Mouse (Mus musculus) left cerebral cortex, postnatal 36 days (tissue): ENCODE data around the gene Cdt1. TPM values are rescaled to one million over a fixed set of nuclear protein-coding genes. Genes with fewer than 3 reads are reported as not detected.

ENCODE experiments used
- DNase-seq, 2 experiments: peaks; one replicate each; pipeline ENCODE4 v3.0.0; 2021 to 2022; ENCODE audit warnings: low spot score in 2 of 2, mixed read lengths in 1 of 2
- intact Hi-C: fragments of 180-260 bp; cut with DNase I; formaldehyde crosslinking; loops from one replicate; pipeline ENCODE4 v1.15.1; 2025
- microRNA-seq: library from miRNA; unstranded; fragments of <30 nt; microRNA quantifications from one replicate; pipeline ENCODE4 v1.2.0, GENCODE M21; 2022
- total RNA-seq, 2 experiments: library from RNA; stranded (reverse); gene quantifications; 2 replicates each; pipeline ENCODE4 v1.2.3; 2021

The Cdt1 gene
- total RNA-seq, 2 experiments from 2014 or later, result 1.8 to 3.5 TPM

- intact Hi-C loops, result loop anchor here (5.0 kb wide), 1 partner anchor 102 kb away; no protein-coding TSS in a partner anchor
- DNase-seq, result no peak
Observed at GRCm38 (mm10) chr8:122604640-122605039, 36.8 kb downstream of the Cdt1 start.

- DNase-seq, result no peak
- intact Hi-C loops, result loop anchor here (5.0 kb wide), 1 partner anchor 103 kb away; no protein-coding TSS in a partner anchor
Observed at GRCm38 (mm10) chr8:122605367-122605766, 37.6 kb downstream of the Cdt1 start.

DNA sequence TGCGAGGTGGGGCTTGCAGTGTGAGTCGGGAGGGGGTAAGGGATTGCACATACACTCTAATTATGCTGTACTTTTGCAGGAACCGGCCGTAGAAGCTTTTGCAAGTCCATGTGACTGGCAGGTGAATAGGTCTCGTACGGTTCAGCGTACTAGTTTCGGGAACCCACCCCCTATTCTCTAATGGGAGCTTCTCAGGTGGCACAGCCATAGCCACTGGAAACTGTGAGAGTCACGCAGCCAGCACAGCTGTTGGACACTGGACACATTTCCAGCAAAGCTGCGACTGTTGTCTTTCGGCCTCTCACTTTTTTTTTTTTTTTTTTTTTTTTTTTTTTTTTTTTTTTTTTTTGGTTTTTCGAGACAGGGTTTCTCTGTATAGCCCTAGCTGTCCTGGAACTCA is 39.0 kb downstream of the Cdt1 start:
- intact Hi-C loops, result loop anchor here (5.0 kb wide), 1 partner anchor 105 kb away; no protein-coding TSS in a partner anchor
- no peak for DNase-seq

DNA sequence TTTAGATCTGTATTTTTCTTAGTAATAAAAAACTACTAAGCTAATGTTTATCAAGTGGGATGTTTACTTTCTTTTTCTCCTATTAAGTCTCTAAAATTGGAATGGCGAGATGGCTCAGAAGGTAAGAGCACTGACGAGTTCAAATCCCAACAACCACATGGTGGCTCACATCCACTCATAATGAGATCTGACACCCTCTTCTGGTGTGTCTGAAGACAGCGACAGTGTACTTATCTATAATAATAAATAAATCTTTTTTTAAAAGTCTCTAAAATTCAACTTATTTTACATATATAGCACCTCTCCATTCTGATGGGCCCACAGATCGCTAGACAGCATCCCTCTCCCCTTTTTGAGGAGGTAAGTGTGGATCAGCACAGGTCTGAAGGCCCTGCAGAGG is 42.4 kb downstream of the Cdt1 start:
- intact Hi-C loops, result no loop called here

DNA sequence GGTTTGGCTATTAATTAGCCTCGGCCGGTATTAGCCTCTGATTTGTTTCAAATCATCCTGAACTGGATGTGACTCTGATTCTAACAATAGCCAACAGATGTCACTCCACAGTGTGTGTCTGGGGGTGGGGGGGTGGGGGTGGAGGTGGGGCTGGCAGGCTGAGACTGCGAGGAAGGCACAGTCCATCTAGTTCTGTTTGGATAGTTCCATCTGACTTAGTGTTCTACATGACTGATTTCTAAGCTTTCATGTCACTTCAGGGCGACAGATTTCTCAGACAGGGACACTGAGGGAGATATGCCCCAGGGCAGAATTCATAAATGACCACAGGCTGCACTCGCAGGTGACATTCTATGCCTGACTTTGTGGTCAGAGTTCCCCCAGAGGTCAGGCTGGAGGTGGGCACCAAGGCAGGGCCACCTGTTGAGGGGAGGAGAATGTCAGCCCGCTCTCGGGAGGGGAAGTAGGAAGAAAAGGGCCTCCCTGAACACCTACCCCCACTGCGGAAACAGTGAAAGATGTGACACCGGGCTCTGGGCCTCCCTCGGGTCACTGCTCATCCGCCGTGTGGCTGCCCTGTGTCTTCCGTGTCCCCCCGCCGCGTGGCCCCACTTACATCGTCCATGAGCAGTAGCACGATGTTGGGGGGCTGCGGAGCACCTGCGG is 42.9 kb downstream of the Cdt1 start:
- DNase-seq, result no peak
- intact Hi-C loops, result no loop called here

More for the DNA sequence above, 42.4 kb downstream of the Cdt1 start:
- no peak for DNase-seq

DNA sequence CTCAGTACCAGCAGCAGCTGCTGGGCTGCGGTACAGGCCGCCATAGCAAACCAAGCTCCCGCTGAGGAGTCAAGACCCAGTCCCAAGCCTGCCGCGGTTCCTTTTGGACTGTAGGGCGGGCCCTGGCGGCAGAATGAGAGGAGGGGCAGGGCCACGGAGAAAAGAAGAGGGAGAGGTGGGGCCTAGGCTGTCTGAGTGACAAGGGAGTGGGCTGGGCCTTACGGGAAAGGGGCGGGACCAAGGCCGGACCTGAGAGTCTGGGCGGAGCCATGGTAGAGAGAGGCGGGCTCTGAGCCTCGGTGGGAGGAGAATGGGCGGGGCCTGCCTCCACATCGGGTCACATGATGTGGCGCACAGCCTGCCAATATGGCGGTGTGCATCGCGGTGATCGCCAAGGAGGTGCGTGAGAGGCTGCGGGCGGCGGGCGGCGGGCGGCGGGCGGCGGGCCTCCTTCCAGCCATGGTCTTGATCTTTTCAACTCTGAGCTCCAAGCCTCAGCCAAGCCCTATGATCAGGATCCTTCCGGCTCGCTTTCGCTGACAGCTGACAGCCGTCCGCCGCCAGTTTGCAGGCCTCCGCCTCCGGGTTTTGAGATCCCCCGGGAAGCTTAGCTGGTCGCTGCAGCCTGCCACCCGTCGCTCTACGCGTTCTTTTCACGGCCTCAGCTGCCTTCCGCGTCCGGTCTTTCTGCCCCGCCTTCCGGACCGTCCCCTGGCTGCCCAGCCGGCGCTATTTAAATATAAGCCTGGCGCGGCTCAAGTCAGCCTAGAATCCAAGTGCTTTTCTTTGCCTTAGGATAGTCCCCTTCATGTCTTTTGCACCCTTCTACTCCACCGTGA is 43.7 kb downstream of the Cdt1 start, which contains the start of the genes Galns and Trappc2l:
TSS of gene Galns (minus strand) at position 169 of the 839 bp plus-strand sequence.
TSS of gene Trappc2l (plus strand) at position 346 of the 839 bp plus-strand sequence.
- DNase-seq, result peak; percentile 91 to 92
- intact Hi-C loops, result no loop called here

GRCm38 (mm10) chr8:122616181-122616905 is 48.5 kb downstream of the Cdt1 start:
- DNase-seq, result no peak
- intact Hi-C loops, result no loop called here

GRCm38 (mm10) chr8:122617947-122618546 is 50.2 kb downstream of the Cdt1 start:
- DNase-seq, result peak; percentile 41 to 64
- intact Hi-C loops, result loop anchor here (1.0 kb wide), 1 partner anchor 212 kb away; no protein-coding TSS in a partner anchor

DNA sequence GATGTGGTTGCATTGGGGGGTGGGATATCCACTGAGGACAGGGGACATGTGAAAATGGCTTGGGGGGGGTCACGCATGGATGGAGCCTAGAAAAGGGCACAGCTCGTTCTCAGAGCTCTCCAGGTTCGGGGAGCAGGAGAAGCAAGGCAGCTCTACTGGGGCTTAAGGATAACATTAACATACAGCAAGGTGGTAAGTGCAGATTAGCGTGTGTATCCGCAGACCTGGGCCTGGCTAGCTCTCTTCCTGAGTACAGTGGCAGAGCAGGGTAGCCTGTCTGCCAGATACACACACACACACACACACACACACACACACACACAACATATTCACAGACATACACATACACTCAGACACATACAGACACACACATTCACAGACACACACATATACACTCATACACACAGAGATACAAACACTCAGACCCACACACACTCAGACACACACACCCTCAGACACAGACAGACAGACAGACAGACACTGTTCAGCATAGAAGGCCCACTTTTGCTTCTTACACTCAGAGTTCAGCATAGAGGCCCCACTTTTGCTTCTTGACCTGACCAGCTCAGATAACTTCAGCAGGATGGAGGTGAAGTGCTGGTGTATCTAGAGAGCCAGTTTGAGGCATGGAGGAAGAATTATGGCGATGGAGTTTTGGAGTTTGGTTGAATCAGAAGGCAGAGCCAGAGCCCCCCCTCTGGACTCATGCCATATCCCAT is 51.0 kb downstream of the Cdt1 start:
- no peak for DNase-seq
- intact Hi-C loops, result loop anchor here (1.0 kb wide), 1 partner anchor 211 kb away; no protein-coding TSS in a partner anchor

DNA sequence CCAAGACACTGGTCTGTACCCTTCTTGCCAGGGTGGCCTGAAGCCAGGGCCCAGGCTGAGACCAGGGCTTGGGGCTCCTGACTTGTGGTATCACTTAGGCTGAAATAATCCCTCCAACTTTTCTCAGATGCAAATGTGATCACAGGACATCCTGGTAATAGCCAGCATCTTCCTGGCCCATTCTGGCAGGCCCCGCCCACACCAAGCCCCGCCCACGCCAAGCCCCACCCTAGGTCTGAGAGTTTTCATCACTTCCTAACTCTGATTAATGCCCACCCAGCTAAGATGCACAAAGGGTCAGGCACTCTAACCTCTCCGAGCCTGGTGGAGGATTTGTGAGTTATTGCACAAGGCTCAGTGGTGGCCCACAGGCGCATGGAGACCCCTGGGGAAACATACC is 52.6 kb downstream of the Cdt1 start:
- no peak for DNase-seq
- intact Hi-C loops, result no loop called here

DNA sequence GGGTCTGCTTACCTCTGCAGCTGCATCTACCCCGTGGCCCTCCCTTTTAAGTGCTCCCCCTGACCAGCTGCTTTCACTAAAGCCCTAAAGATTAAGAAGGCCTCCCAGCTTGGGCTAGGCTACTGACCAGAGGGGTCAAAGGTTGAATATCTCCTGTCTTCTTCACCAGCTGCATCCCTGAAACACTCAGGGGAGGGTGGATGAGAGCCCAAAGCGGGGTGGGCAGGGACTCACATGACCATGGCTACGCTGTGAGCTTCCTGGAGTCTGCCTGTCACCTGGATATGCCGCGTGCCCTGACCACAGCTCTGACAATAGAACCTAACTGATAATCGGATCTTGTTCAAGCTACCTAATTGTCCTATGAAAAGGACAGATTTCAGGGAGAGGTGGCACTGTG is 54.9 kb downstream of the Cdt1 start, which contains the start of gene Pabpn1l:
TSS of gene Pabpn1l (minus strand) at position 13 of the 400 bp plus-strand sequence.
- no peak for DNase-seq
- intact Hi-C loops, result no loop called here

Small RNA genes within 50 kb of the gene (microRNA-seq; reads per million reads assigned to microRNA genes)
- gene Mir6396, result not detected

Other genes with a start within 250 kb of the Cdt1 start
- 1 to 10 TPM; 8.0 to 9.2 TPM for gene Trhr2, start 207.3 kb upstream of the Cdt1 start, total RNA-seq
- 10 to 100 TPM; 38.8 to 49.9 TPM for gene Zc3h18, start 191.4 kb upstream of the Cdt1 start, total RNA-seq
- gene Il17c, start 146.0 kb upstream of the Cdt1 start, total RNA-seq, result not detected
- gene Cyba, start 135.1 kb upstream of the Cdt1 start, total RNA-seq, result 1 to 10 TPM; 7.9 TPM
- 10 to 100 TPM; 20.5 to 30.8 TPM for gene Mvd, start 124.6 kb upstream of the Cdt1 start, total RNA-seq
- gene Snai3, start 107.3 kb upstream of the Cdt1 start, total RNA-seq, result under 1 TPM; 0.57 to 0.84 TPM
- gene Rnf166, start 92.0 kb upstream of the Cdt1 start, total RNA-seq, result 10 to 100 TPM; 32.2 to 38.9 TPM
- gene Ctu2, start 91.9 kb upstream of the Cdt1 start, total RNA-seq, result 10 to 100 TPM; 19.7 to 29.1 TPM
- gene Piezo1, start 16.7 kb upstream of the Cdt1 start, total RNA-seq, result 1 to 10 TPM; 6.5 to 7.6 TPM
- 10 to 100 TPM; 54.5 to 62.3 TPM for gene Aprt, start 8.9 kb downstream of the Cdt1 start, total RNA-seq
- gene Galns, start 43.4 kb downstream of the Cdt1 start, total RNA-seq, result 1 to 10 TPM; 8.8 to 9.2 TPM
- 10 to 100 TPM; 78.7 to 84.5 TPM for gene Trappc2l, start 43.6 kb downstream of the Cdt1 start, total RNA-seq
- not detected for gene Pabpn1l, start 54.7 kb downstream of the Cdt1 start, total RNA-seq
- 10 to 100 TPM; 26.2 to 37.5 TPM for gene Cbfa2t3, start 131.1 kb downstream of the Cdt1 start, total RNA-seq
- gene Acsf3, start 207.5 kb downstream of the Cdt1 start, total RNA-seq, result 10 to 100 TPM; 20.5 to 23.9 TPM